Mouse (Mus musculus) stomach, postnatal 0 days (tissue): ENCODE results near the gene Tspan8. TPM values are rescaled to one million over a fixed set of nuclear protein-coding genes. Genes with fewer than 3 reads are reported as not detected.
"Not testable (repeated sequence)": the region's sequence is repeated elsewhere in the genome, so short reads cannot be mapped to it uniquely, and the experiment has no call there.

Experiments used
- ATAC-seq: fragments of 200-750 bp; cut with Nextera tagmentation; 2 replicates; pipeline ENCODE4 v1.8.0; 2017; ENCODE audit not compliant: low FRiP score, low TSS enrichment
- DNase-seq: peaks from one replicate; pipeline ENCODE4 v3.0.0-alpha.2; 2016; ENCODE audit warnings: low spot score
- H3K27ac ChIP-seq: fragments of 300-500 bp; sonication (generic); replicated peaks from 2 replicates; pipeline ENCODE4 v1.5.1; 2014; ENCODE audit warnings: mild to moderate bottlenecking, control low read depth
- H3K27me3 ChIP-seq: fragments of 300-500 bp; sonication (generic); 2 replicates; pipeline ENCODE4 v1.6.1; 2014; ENCODE audit warnings: low read length; ENCODE audit not compliant: control insufficient read depth, insufficient read depth
- H3K36me3 ChIP-seq: fragments of 300-500 bp; sonication (generic); 2 replicates; pipeline ENCODE4 v1.6.1; 2014; ENCODE audit warnings: low read length, mixed read lengths; ENCODE audit not compliant: control insufficient read depth, insufficient read depth
- H3K4me1 ChIP-seq: fragments of 300-500 bp; sonication (generic); replicated peaks from 2 replicates; pipeline ENCODE4 v1.6.1; 2014; ENCODE audit warnings: antibody characterized with exemption; ENCODE audit not compliant: control insufficient read depth, insufficient read depth
- H3K4me2 ChIP-seq: fragments of 300-500 bp; sonication (generic); replicated peaks from 2 replicates; pipeline ENCODE4 v1.6.1; 2014; ENCODE audit warnings: low read depth, mild to moderate bottlenecking, control low read depth, moderate library complexity
- H3K4me3 ChIP-seq: fragments of 300-500 bp; sonication (generic); 2 replicates; pipeline ENCODE4 v1.5.1; 2014; ENCODE audit warnings: low read depth, low read length, control low read depth
- H3K9ac ChIP-seq: fragments of 300-500 bp; sonication (generic); 2 replicates; pipeline ENCODE4 v1.6.1; 2014; ENCODE audit warnings: mild to moderate bottlenecking, low read length, control low read depth, mixed read lengths
- H3K9me3 ChIP-seq: fragments of 300-500 bp; sonication (generic); 2 replicates; pipeline ENCODE4 v1.6.1; 2016; ENCODE audit warnings: low read length; ENCODE audit not compliant: control insufficient read depth
- CTCF ChIP-seq: IDR thresholded peaks from 2 replicates; pipeline ENCODE4 v1.5.1; 2016; ENCODE audit warnings: antibody characterized with exemption, low read depth, mild to moderate bottlenecking, moderate library complexity
- EP300 ChIP-seq: optimal IDR thresholded peaks from 2 replicates; pipeline ENCODE3; 2016; ENCODE audit warnings: antibody characterized with exemption
- WGBS: fragments of 180-500 bp; shearing (Covaris S2); extraction: QIAGEN DNeasy Blood & Tissue Kit; methylation state at CpG from one replicate; pipeline ENCODE4 v1.1.7; 2014; 5-methylcytosine and 5-hydroxymethylcytosine counted together
- polyA plus RNA-seq: library from polyadenylated mRNA; unstranded; fragments of >200 nt; fragmentation: Nextera tagmentation; extraction: Ambion mirVana; gene quantifications from 2 replicates; pipeline ENCODE4 v1.2.1, GENCODE M21; 2015

Tspan8 gene
- polyA plus RNA-seq, 1 experiment from 2014 or later = 250 TPM

DNA sequence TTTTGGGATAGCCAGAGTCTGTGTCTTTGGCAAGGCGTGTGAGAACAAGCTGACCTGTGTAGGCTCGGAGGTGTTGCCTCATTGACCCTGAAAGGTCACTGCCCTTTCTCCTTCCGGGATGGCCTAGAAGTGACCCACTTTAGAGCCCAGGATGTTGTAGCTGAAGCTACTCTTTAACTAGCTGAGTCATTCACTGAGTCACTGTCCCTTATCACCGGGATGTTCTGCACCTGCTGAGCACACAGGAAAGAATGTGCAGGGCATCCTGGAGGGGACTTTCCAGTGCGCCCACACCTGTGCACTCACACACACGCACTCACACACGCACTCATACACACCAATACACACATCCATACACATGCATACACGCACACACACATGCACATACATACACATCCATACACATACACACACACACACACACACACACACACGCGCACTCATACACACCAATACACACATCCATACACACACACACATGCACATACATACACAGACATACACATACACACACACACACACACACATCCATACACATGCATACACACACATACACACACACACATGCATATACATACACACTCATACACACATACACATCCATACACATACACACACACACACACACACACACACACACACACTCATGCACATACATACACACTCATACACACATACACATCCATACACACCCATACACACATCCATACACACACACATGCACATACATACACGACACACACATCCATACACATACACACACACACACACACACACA lies 36.2 kb upstream of the Tspan8 start:
- DNase-seq (no peak), ATAC-seq (peak; percentile 77)
- TF ChIP-seq CTCF (no peak), EP300 (no peak)
- Histone ChIP-seq H3K36me3 (no peaks in the 10 kb centered on the region), H3K4me2 (no peak overlapping the region), H3K4me3 (no peak overlapping the region), H3K27me3 (no peaks in the 10 kb centered on the region), H3K9ac (no peak overlapping the region), H3K27ac (no peak overlapping the region), H3K4me1 (no peaks in the 10 kb centered on the region), H3K9me3 (no peaks in the 10 kb centered on the region)
- 74% methylated on average over 11 of the region's 11 CpGs for WGBS

DNA sequence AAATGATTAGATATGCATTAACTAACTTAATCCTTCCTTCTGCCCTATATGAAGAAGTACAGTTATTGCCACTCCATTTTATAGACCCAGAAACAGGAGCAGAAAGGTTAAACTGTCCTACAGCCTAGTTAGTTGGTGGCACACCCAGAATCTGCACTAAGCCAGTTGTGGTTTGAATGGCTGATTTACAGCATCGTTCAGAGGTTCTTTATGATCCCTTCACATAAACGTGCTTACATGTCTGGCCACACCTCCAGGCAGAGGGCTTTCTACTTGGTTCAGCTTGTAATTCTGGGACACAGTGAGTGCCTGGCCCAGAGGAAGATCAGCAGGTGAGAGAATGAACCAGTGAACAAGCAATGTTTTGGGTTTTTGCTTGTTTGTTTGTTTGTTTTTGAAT lies 33.4 kb upstream of the Tspan8 start:
- no peak for ATAC-seq
- H3K27me3 ChIP-seq = no peaks in the 10 kb centered on the region

DNA sequence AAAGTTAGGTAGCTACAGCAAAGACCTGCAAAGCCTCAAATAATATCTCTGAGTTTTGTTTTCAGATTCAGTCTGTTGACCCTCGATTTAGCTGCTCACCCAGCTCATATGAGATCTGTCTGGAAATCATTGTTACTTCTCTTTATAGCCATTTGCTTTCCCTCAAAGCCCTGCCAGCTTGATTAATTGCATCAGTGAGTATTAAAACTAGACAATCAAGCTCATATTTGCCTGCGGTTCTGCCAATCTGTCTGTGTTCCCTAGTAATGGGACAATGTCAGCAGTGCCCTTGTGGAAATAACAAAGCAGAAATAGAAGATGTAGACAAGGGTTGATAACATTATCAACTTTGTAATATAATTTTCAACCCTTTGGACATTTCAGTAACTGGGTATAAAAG lies 25.8 kb upstream of the Tspan8 start:
- no peak for TF ChIP-seq EP300
- TF ChIP-seq CTCF = no peak
- H3K9ac ChIP-seq = no peak overlapping the region

More for the DNA sequence above, 33.4 kb upstream of the Tspan8 start:
- no peak for DNase-seq
- H3K9ac ChIP-seq = no peak overlapping the region
- H3K9me3 ChIP-seq = no peaks in the 10 kb centered on the region
- TF ChIP-seq EP300 = no peak
- no peak for TF ChIP-seq CTCF
- no peak overlapping the region for H3K27ac ChIP-seq
- H3K4me1 ChIP-seq = no peaks in the 10 kb centered on the region
- H3K36me3 ChIP-seq = no peaks in the 10 kb centered on the region
- H3K4me3 ChIP-seq = no peak overlapping the region
- 49% methylated on average over 2 of the region's 2 CpGs for WGBS
- H3K4me2 ChIP-seq = no peak overlapping the region

DNA sequence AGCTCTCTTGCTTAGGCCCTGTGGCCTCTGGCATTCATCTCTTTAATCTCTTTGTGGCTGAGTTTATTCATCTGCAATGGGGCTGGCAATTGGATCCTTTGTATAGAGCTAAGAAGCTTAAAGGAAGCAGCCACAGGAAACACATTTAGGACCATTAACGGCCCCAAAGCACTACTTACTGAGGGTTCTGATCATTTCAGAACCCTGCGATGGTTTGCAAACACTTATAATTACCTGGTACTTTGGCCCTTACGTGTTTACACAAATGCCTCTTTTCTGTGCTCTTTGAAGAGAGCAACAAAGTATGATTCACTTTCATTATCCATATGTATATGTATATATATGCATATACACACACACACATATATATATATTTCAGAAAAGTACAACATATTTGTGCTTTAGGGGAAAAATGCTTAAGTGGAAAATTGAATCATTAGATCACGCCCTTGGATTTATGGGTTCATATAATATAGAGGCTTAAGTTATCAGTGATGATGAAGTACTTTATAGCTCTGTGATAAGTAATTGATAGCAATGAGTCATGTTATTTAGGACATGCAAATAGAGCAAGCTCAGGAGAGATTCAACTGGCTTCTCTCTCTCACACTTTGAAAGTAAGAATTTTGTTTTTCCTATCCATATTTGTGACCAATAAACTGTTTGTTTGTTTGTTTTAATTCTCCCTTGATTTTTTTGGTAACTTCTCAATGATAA lies 20.4 kb upstream of the Tspan8 start:
- no peaks in the 10 kb centered on the region for H3K9me3 ChIP-seq
- no peak for TF ChIP-seq CTCF
- TF ChIP-seq EP300 = no peak
- no peaks in the 10 kb centered on the region for H3K4me1 ChIP-seq
- no peak overlapping the region for H3K9ac ChIP-seq
- 65% methylated on average over 4 of the region's 4 CpGs for WGBS
- ATAC-seq = no peak
- DNase-seq = no peak
- H3K27ac ChIP-seq = no peak overlapping the region
- H3K4me3 ChIP-seq = no peak overlapping the region
- no peaks in the 10 kb centered on the region for H3K27me3 ChIP-seq
- H3K36me3 ChIP-seq = no peaks in the 10 kb centered on the region
- no peak overlapping the region for H3K4me2 ChIP-seq

More for the DNA sequence above, 25.8 kb upstream of the Tspan8 start:
- Histone ChIP-seq H3K36me3 (no peaks in the 10 kb centered on the region), H3K4me2 (no peak overlapping the region), H3K27me3 (no peaks in the 10 kb centered on the region), H3K4me1 (no peaks in the 10 kb centered on the region), H3K4me3 (no peak overlapping the region), H3K27ac (no peak overlapping the region), H3K9me3 (no peaks in the 10 kb centered on the region)
- 47% methylated on average over 2 of the region's 2 CpGs for WGBS
- no peak for ATAC-seq
- no peak for DNase-seq

DNA sequence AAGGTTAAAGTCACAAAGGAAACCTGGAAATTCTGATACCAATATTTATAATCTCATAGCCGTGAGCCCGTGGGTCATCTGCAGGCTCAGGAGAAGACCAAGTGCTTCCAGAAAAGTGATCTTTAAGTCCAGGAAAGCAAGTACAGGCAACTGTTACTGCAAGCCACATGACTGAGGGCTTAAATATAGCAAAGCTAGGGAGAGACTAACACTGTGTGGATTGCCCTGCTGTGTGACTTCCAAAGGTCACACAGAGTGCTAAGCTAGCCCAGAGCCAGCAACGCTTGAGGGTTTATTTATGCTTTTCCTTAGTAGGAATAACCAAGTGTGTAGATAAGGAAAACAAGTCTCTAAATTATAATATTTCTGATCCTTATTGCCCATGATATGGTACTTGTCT lies 15.2 kb upstream of the Tspan8 start:
- ATAC-seq (no peak), DNase-seq (no peak)
- no peaks in the 10 kb centered on the region for H3K4me1 ChIP-seq
- TF ChIP-seq CTCF (no peak), EP300 (no peak)
- no peak overlapping the region for H3K9ac ChIP-seq
- H3K27ac ChIP-seq = no peak overlapping the region
- WGBS = 58% methylated on average over 3 of the region's 3 CpGs
- no peak overlapping the region for H3K4me3 ChIP-seq
- H3K27me3 ChIP-seq = no peaks in the 10 kb centered on the region
- H3K4me2 ChIP-seq = no peak overlapping the region
- no peaks in the 10 kb centered on the region for H3K9me3 ChIP-seq
- no peaks in the 10 kb centered on the region for H3K36me3 ChIP-seq

DNA sequence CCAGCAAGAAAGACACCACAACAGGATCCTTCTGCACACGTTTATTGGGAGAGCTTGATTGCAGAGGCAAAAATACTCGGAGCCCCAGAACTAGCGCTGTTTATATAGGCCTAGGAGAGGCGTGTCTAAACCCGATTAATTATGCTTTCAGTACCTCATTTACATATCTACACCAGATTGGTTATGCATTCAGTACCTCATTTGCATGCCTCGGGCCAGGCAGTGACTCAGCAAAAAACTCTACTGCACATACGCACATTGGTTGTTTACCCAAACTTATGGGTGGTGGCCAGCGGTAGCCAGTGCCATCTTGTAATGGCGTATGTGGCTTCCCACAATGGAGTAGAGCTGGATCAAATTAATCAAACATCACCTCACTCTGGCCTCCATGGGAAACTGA lies 13.6 kb upstream of the Tspan8 start:
- H3K9me3 ChIP-seq, H3K27ac ChIP-seq, H3K36me3 ChIP-seq, ATAC-seq, H3K27me3 ChIP-seq, DNase-seq, H3K4me1 ChIP-seq, H3K4me3 ChIP-seq, H3K9ac ChIP-seq, H3K4me2 ChIP-seq: not testable (repeated sequence)
- 91% methylated on average over 9 of the region's 9 CpGs for WGBS
